Mouse (Mus musculus) stomach, postnatal 0 days (tissue): ENCODE measurements around the gene Ube2e2. TPM values are rescaled to one million over a fixed set of nuclear protein-coding genes. Genes with fewer than 3 reads are reported as not detected.

ENCODE experiments used
- ATAC-seq: fragments of 200-750 bp; cut with Nextera tagmentation; 2 replicates; pipeline ENCODE4 v1.8.0; 2017; ENCODE audit not compliant: low FRiP score, low TSS enrichment
- DNase-seq: peaks from one replicate; pipeline ENCODE4 v3.0.0-alpha.2; 2016; ENCODE audit warnings: low spot score
- H3K27ac ChIP-seq: fragments of 300-500 bp; sonication (generic); replicated peaks from 2 replicates; pipeline ENCODE4 v1.5.1; 2014; ENCODE audit warnings: mild to moderate bottlenecking, control low read depth
- H3K27me3 ChIP-seq: fragments of 300-500 bp; sonication (generic); 2 replicates; pipeline ENCODE4 v1.6.1; 2014; ENCODE audit warnings: low read length; ENCODE audit not compliant: control insufficient read depth, insufficient read depth
- H3K36me3 ChIP-seq: fragments of 300-500 bp; sonication (generic); 2 replicates; pipeline ENCODE4 v1.6.1; 2014; ENCODE audit warnings: low read length, mixed read lengths; ENCODE audit not compliant: control insufficient read depth, insufficient read depth
- H3K4me1 ChIP-seq: fragments of 300-500 bp; sonication (generic); replicated peaks from 2 replicates; pipeline ENCODE4 v1.6.1; 2014; ENCODE audit warnings: antibody characterized with exemption; ENCODE audit not compliant: control insufficient read depth, insufficient read depth
- H3K4me2 ChIP-seq: fragments of 300-500 bp; sonication (generic); replicated peaks from 2 replicates; pipeline ENCODE4 v1.6.1; 2014; ENCODE audit warnings: low read depth, mild to moderate bottlenecking, control low read depth, moderate library complexity
- H3K4me3 ChIP-seq: fragments of 300-500 bp; sonication (generic); 2 replicates; pipeline ENCODE4 v1.5.1; 2014; ENCODE audit warnings: low read depth, low read length, control low read depth
- H3K9ac ChIP-seq: fragments of 300-500 bp; sonication (generic); 2 replicates; pipeline ENCODE4 v1.6.1; 2014; ENCODE audit warnings: mild to moderate bottlenecking, low read length, control low read depth, mixed read lengths
- H3K9me3 ChIP-seq: fragments of 300-500 bp; sonication (generic); 2 replicates; pipeline ENCODE4 v1.6.1; 2016; ENCODE audit warnings: low read length; ENCODE audit not compliant: control insufficient read depth
- CTCF ChIP-seq: IDR thresholded peaks from 2 replicates; pipeline ENCODE4 v1.5.1; 2016; ENCODE audit warnings: antibody characterized with exemption, low read depth, mild to moderate bottlenecking, moderate library complexity
- EP300 ChIP-seq: optimal IDR thresholded peaks from 2 replicates; pipeline ENCODE3; 2016; ENCODE audit warnings: antibody characterized with exemption
- WGBS: fragments of 180-500 bp; shearing (Covaris S2); extraction: QIAGEN DNeasy Blood & Tissue Kit; methylation state at CpG from one replicate; pipeline ENCODE4 v1.1.7; 2014; 5-methylcytosine and 5-hydroxymethylcytosine counted together
- polyA plus RNA-seq: library from polyadenylated mRNA; unstranded; fragments of >200 nt; fragmentation: Nextera tagmentation; extraction: Ambion mirVana; gene quantifications from 2 replicates; pipeline ENCODE4 v1.2.1, GENCODE M21; 2015

Ube2e2 gene
- polyA plus RNA-seq, 1 experiment from 2014 or later, result 61.5 TPM

DNA sequence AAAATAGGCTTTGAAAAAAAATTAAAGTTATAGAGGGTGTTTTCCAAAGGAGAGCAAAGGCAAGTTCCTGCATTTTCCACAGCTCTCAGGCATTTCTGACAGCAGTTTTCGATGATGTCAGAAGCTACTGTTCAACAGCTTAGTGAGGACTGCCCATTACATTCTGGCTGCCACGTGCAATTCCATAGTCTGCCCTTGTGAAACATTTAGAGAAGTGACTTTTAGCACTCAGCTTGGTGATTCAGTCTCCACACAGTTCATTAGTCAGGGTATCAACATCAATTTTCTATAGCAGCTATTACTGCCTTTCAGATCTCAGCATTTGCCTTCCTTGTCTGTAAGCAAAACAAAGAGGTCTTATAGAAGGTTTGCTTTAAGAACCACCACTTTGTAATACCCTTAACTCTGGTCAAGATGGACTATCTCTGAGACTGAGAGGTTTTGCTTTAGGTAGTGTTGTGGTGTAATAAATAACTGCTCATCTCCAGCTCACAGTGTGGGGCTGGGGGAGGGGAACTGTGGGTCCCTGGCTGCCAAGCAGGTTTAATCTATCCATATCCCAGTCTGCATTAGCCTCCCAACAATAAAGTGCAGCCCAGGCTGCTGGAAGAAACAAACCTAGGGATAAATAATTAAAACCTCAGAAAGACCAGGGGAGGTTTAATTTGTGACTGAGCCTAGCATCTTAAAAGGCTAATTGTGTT is 255.2 kb downstream of the Ube2e2 start:
- WGBS, result 69% methylated on average over 2 of the region's 2 CpGs
- H3K27me3 ChIP-seq, result no peaks in the 10 kb centered on the region
- no peak for DNase-seq

DNA sequence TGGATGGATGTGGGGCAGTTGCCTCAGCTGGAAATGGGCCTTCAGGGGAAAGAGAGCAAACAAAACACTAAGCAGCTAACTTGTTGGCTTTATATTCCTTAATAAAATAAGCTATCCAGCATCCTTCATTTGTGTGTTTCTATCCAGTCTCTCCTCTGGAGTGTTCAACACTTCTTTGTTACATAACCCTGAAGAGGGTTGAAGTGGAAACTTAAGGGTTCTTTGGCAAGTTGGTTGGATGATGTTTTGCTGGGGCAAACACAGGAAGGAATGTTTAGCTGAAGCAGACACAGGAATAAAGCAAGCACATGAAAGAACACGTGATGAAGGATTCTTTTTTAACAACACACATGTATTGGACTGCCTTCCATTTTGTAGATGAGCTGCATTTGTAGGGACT is 256.3 kb downstream of the Ube2e2 start:
- Histone ChIP-seq H3K4me3 (no peak overlapping the region), H3K27me3 (no peaks in the 10 kb centered on the region), H3K9me3 (no peaks in the 10 kb centered on the region), H3K4me2 (no peak overlapping the region), H3K4me1 (no peaks in the 10 kb centered on the region), H3K27ac (no peak overlapping the region), H3K36me3 (no peaks in the 10 kb centered on the region), H3K9ac (no peak overlapping the region)
- no peak for ATAC-seq
- DNase-seq, result no peak
- WGBS, result 82% methylated on average over 1 of the region's 1 CpGs
- no peak for TF ChIP-seq EP300
- TF ChIP-seq CTCF, result no peak

More for the DNA sequence above, 255.2 kb downstream of the Ube2e2 start:
- Histone ChIP-seq H3K9me3 (no peaks in the 10 kb centered on the region), H3K4me2 (no peak overlapping the region), H3K4me1 (no peaks in the 10 kb centered on the region), H3K4me3 (no peak overlapping the region), H3K36me3 (no peaks in the 10 kb centered on the region), H3K9ac (no peak overlapping the region), H3K27ac (no peak overlapping the region)
- no peak for ATAC-seq
- no peak for TF ChIP-seq EP300
- TF ChIP-seq CTCF, result no peak

DNA sequence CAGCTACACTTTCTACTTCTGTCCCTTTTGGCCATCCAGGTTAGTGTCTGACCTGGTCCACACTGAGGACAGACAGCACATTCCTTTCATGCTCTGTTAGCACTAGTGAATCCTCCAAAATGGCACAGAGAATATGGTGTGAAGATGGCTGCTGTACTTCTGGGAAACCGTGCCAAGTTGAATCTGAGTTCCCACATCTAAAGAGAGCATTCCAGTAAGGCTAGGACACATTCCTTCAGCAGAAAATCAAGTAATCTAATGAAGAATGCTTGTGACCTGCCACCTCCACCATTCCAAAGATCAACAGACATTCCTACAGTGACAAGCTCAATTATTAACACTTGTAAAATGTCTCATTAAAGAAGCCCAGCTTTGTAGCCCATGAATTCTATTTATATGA is 265.9 kb downstream of the Ube2e2 start:
- no peaks in the 10 kb centered on the region for H3K4me1 ChIP-seq
- no peaks in the 10 kb centered on the region for H3K36me3 ChIP-seq
- no peaks in the 10 kb centered on the region for H3K27me3 ChIP-seq
- H3K4me3 ChIP-seq, result no peak overlapping the region
- TF ChIP-seq CTCF, result no peak
- no peak for TF ChIP-seq EP300
- no peak overlapping the region for H3K27ac ChIP-seq
- H3K4me2 ChIP-seq, result no peak overlapping the region
- DNase-seq (no peak), ATAC-seq (no peak)
- no peak overlapping the region for H3K9ac ChIP-seq
- no peaks in the 10 kb centered on the region for H3K9me3 ChIP-seq
- 67% methylated on average over 1 of the region's 1 CpGs for WGBS

DNA sequence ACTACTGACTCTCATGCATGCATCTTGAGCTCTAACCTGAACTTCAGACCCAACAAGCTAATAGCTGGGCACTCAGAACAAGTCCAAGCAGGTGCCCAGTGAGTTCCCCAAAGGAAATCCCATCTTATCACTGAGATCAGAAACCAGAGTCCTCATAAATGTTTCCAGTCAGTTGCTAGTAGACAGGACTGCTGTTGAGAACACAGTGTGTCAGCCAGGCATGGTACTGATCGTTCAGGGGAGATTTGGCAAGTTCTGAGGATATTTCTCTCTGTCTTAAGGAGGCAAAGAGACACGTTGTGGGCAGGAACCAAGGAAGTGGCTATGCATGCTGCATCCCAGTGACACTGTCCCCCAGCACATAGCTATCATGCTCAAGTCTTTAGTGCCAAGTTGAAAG is 275.5 kb downstream of the Ube2e2 start:
- TF ChIP-seq EP300, result no peak
- no peak overlapping the region for H3K4me3 ChIP-seq
- H3K4me2 ChIP-seq, result no peak overlapping the region
- H3K27ac ChIP-seq, result no peak overlapping the region
- H3K9me3 ChIP-seq, result no peaks in the 10 kb centered on the region
- 47% methylated on average over 2 of the region's 2 CpGs for WGBS
- no peak overlapping the region for H3K9ac ChIP-seq
- no peaks in the 10 kb centered on the region for H3K27me3 ChIP-seq
- no peaks in the 10 kb centered on the region for H3K4me1 ChIP-seq
- no peaks in the 10 kb centered on the region for H3K36me3 ChIP-seq
- no peak for ATAC-seq
- DNase-seq, result no peak

DNA sequence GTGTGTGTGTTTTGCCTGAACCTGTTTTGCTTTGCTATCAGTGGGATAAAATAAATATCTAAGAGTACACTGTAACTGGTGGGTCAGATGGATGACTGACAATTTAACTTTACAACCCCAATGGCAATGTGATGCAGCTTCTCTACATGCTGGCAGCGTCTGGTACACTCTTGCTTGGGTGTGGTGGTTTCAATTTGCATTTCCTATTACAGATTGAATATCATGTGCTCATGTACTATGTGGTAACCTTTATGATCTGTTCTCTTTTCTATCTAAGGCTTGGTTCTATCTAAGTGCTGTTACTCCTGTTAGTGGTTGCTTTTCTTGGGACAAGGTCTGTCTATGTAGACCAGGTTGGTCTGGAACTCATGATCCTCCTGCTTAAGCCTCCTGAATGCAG is 292.1 kb downstream of the Ube2e2 start:
- DNase-seq (no peak), ATAC-seq (no peak)
- Histone ChIP-seq H3K27me3 (no peaks in the 10 kb centered on the region), H3K27ac (no peak overlapping the region), H3K4me3 (no peak overlapping the region), H3K36me3 (no peaks in the 10 kb centered on the region), H3K4me1 (no peaks in the 10 kb centered on the region), H3K4me2 (no peak overlapping the region), H3K9me3 (no peaks in the 10 kb centered on the region), H3K9ac (no peak overlapping the region)
- no peak for TF ChIP-seq EP300
- 60% methylated on average over 1 of the region's 1 CpGs for WGBS

DNA sequence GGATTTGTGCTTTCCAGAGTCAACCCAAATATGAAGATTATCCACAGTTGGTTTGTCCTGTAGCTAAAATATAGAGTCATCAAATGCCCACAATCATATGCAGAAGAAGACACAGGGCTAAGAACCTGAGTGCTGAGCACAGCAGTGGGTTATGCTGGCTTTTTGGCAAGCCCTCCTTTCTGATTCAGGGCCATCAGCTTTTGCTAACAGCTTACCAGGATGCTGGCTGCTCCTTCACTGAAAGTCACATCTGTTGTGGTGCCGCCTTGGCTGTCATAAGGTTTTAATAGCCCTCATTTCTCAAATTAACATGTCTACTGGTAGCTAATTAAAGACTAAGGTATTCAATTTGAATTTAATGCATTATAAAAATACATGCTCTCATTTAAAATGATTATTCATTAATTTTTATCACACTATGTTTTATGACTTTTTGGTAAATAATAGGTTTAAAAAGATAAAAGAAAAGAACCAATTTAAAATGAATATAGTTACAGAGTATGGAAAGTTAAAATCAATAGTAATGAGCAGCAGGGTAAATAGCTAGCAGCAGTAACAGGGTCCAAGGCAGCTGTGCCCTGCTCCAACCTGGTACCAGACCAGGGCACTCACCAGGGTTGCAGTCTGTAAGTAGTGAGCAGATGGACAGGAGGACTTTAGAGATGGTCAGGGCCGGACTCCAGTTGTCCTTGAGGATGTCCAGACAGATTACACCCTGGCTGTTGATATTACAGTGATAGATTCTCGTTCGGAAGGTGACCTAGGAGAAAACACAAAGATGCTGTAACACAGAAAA is 307.6 kb downstream of the Ube2e2 start:
- no peak for DNase-seq

More for the DNA sequence above, 307.6 kb downstream of the Ube2e2 start:
- H3K4me3 ChIP-seq, result no peak overlapping the region
- no peak overlapping the region for H3K9ac ChIP-seq
- H3K27me3 ChIP-seq, result no peaks in the 10 kb centered on the region
- no peak for ATAC-seq
- no peak overlapping the region for H3K4me2 ChIP-seq
- no peaks in the 10 kb centered on the region for H3K36me3 ChIP-seq
- no peak overlapping the region for H3K27ac ChIP-seq
- no peaks in the 10 kb centered on the region for H3K9me3 ChIP-seq
- WGBS, result 87% methylated on average over 4 of the region's 4 CpGs
- H3K4me1 ChIP-seq, result no peaks in the 10 kb centered on the region
- TF ChIP-seq EP300 (no peak), CTCF (no peak)
